Mouse (Mus musculus) CH12.LX (cell line): Measurements from ENCODE around the gene Lama4.

Experiments
- CTCF ChIP-seq, 2 experiments: IDR thresholded peaks in 1 of 2; conservative IDR thresholded peaks in 1 of 2; 2 replicates each; pipeline ENCODE4 v1.5.1; 2011 to 2012; ENCODE audit warnings: low read depth in 2 of 2, low read length in 2 of 2, improper control_type of control experiment in 1 of 2, inconsistent platforms in 1 of 2, mild to moderate bottlenecking in 1 of 2, moderate library complexity in 1 of 2
- EP300 ChIP-seq: IDR thresholded peaks from 2 replicates; pipeline ENCODE4 v1.6.1; 2011; ENCODE audit warnings: low read length, improper control_type of control experiment
- GABPA ChIP-seq: IDR thresholded peaks from 2 replicates; pipeline ENCODE4 v1.6.1; 2012; ENCODE audit warnings: low read depth, low read length, improper control_type of control experiment, inconsistent platforms; ENCODE audit not compliant: insufficient replicate concordance
- HCFC1 ChIP-seq: IDR thresholded peaks from 2 replicates; pipeline ENCODE4 v1.6.1; 2012; ENCODE audit warnings: low read depth, mild to moderate bottlenecking, inconsistent platforms, low read length, improper control_type of control experiment
- MEF2A ChIP-seq: IDR thresholded peaks from 2 replicates; pipeline ENCODE4 v1.6.1; 2014; ENCODE audit warnings: low read depth, mild to moderate bottlenecking, inconsistent platforms, low read length, improper control_type of control experiment, borderline replicate concordance
- POLR2A ChIP-seq: IDR thresholded peaks from 2 replicates; pipeline ENCODE4 v1.6.1; 2011; ENCODE audit warnings: low read depth, mild to moderate bottlenecking, improper control_type of control experiment, low read length
- POLR2AphosphoS2 ChIP-seq: IDR thresholded peaks from 2 replicates; pipeline ENCODE4 v1.6.1; 2011; ENCODE audit warnings: low read depth, low read length, improper control_type of control experiment
- RCOR1 ChIP-seq: conservative IDR thresholded peaks from 2 replicates; pipeline ENCODE4 v1.6.1; 2012; ENCODE audit warnings: low read depth, mild to moderate bottlenecking, inconsistent platforms, low read length, improper control_type of control experiment
- SIN3A ChIP-seq: IDR thresholded peaks from 2 replicates; pipeline ENCODE4 v1.6.1; 2012; ENCODE audit warnings: low read length, improper control_type of control experiment, inconsistent platforms
- UBTF ChIP-seq: IDR thresholded peaks from 2 replicates; pipeline ENCODE4 v1.6.1; 2012; ENCODE audit warnings: low read depth, mild to moderate bottlenecking, inconsistent platforms, low read length, improper control_type of control experiment, moderate library complexity
- ZC3H11A ChIP-seq: IDR thresholded peaks from 2 replicates; pipeline ENCODE4 v1.6.1; 2012; ENCODE audit warnings: low read depth, mild to moderate bottlenecking, inconsistent platforms, low read length, improper control_type of control experiment
- ZMIZ1 ChIP-seq: IDR thresholded peaks from 2 replicates; pipeline ENCODE4 v1.6.1; 2012; ENCODE audit warnings: low read depth, mild to moderate bottlenecking, inconsistent platforms, low read length, improper control_type of control experiment
- ZNF384 ChIP-seq: IDR thresholded peaks from 2 replicates; pipeline ENCODE4 v1.6.1; 2012; ENCODE audit warnings: low read depth, low read length, improper control_type of control experiment, inconsistent platforms

DNA sequence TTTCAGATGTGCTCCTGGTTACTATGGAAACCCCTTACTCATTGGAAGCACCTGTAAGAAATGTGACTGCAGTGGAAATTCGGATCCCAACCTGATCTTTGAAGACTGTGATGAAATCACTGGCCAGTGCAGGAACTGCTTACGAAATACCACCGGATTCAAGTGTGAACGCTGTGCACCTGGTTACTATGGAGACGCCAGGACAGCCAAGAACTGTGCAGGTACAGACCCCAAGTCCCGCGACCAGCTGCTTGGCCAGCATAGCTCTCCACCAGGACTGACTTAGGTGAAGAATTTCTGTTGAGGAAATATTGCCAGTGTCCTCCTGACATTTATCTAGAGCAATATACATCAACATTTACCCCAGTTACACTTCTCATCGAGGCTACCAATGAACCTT, 61.2 kb downstream of the Lama4 start:
- no peak for TF ChIP-seq POLR2A
- TF ChIP-seq RCOR1 = no peak
- TF ChIP-seq SIN3A = no peak
- no peak for TF ChIP-seq ZMIZ1
- TF ChIP-seq ZC3H11A = no peak
- no peak for TF ChIP-seq MEF2A
- no peak for TF ChIP-seq EP300
- TF ChIP-seq CTCF (conservative IDR thresholded peaks at IDR 0.05 in 1 of 2, IDR thresholded peaks at IDR 0.05 in 1 of 2; ENCODE audit: low read depth in 2 of 2, low read length in 2 of 2) = no peak
- no peak for TF ChIP-seq POLR2AphosphoS2
- TF ChIP-seq HCFC1 = no peak
- TF ChIP-seq GABPA = no peak
- no peak for TF ChIP-seq ZNF384
- no peak for TF ChIP-seq UBTF
